Mouse (Mus musculus): ENCODE results near the gene Rufy2.

The Rufy2 gene

GRCm38 (mm10) chr10:62980039-62980954 is at the start of gene Rufy2:
Gene Rufy2, plus strand, starts transcription at chr10:62980223.
- DNase-seq (ENCODE audit: low read depth in 2 of 2, low spot score in 2 of 2): peak; percentile 76 to 81

- DNase-seq (ENCODE audit: low read depth in 2 of 2, low spot score in 2 of 2): no peak
Measured at GRCm38 (mm10) chr10:62932381-62932780, 47.6 kb upstream of the Rufy2 start.

- no peak for DNase-seq (ENCODE audit: low read depth in 2 of 2, low spot score in 2 of 2)
Measured at GRCm38 (mm10) chr10:62944975-62945580, 34.9 kb upstream of the Rufy2 start.

- peak; percentile 54 to 57 for DNase-seq (ENCODE audit: low read depth in 2 of 2, low spot score in 2 of 2)
Measured at GRCm38 (mm10) chr10:62946738-62947471, 33.1 kb upstream of the Rufy2 start, which contains the start of gene Dna2. Gene Dna2, plus strand, starts transcription at chr10:62947026.

GRCm38 (mm10) chr10:62948551-62948950 is 31.5 kb upstream of the Rufy2 start:
- DNase-seq (ENCODE audit: low read depth in 2 of 2, low spot score in 2 of 2): no peak

GRCm38 (mm10) chr10:62963956-62964355 is 16.1 kb upstream of the Rufy2 start:
- DNase-seq (ENCODE audit: low read depth in 2 of 2, low spot score in 2 of 2): no peak

GRCm38 (mm10) chr10:62965796-62966195 is 14.2 kb upstream of the Rufy2 start:
- no peak for DNase-seq (ENCODE audit: low read depth in 2 of 2, low spot score in 2 of 2)

GRCm38 (mm10) chr10:62966291-62966690 is 13.7 kb upstream of the Rufy2 start:
- DNase-seq (ENCODE audit: low read depth in 2 of 2, low spot score in 2 of 2): no peak

- no peak for DNase-seq (ENCODE audit: low read depth in 2 of 2, low spot score in 2 of 2)
Measured at GRCm38 (mm10) chr10:62971821-62972220, 8.2 kb upstream of the Rufy2 start.

GRCm38 (mm10) chr10:62979667-62980038 is 370 bp upstream of the Rufy2 start:
- DNase-seq (ENCODE audit: low read depth in 2 of 2, low spot score in 2 of 2): no peak

GRCm38 (mm10) chr10:62984072-62984471 is 4.0 kb downstream of the Rufy2 start:
- DNase-seq (ENCODE audit: low read depth in 2 of 2, low spot score in 2 of 2): peak; percentile 49 to 61

GRCm38 (mm10) chr10:62984495-62984894 is 4.5 kb downstream of the Rufy2 start:
- DNase-seq (ENCODE audit: low read depth in 2 of 2, low spot score in 2 of 2): no peak

GRCm38 (mm10) chr10:62987341-62987740 is 7.3 kb downstream of the Rufy2 start:
- peak; percentile 28 to 52 for DNase-seq (ENCODE audit: low read depth in 2 of 2, low spot score in 2 of 2)

- DNase-seq (ENCODE audit: low read depth in 2 of 2, low spot score in 2 of 2): no peak
Measured at GRCm38 (mm10) chr10:62990636-62991035, 10.6 kb downstream of the Rufy2 start.

GRCm38 (mm10) chr10:62993991-62994390 is 14.0 kb downstream of the Rufy2 start:
- no peak for DNase-seq (ENCODE audit: low read depth in 2 of 2, low spot score in 2 of 2)

- no peak for DNase-seq (ENCODE audit: low read depth in 2 of 2, low spot score in 2 of 2)
Measured at GRCm38 (mm10) chr10:63000584-63000983, 20.6 kb downstream of the Rufy2 start.

- DNase-seq (ENCODE audit: low read depth in 2 of 2, low spot score in 2 of 2): no peak
Measured at GRCm38 (mm10) chr10:63003252-63003651, 23.2 kb downstream of the Rufy2 start.

- no peak for DNase-seq (ENCODE audit: low read depth in 2 of 2, low spot score in 2 of 2)
Measured at GRCm38 (mm10) chr10:63004556-63004955, 24.5 kb downstream of the Rufy2 start.

- DNase-seq (ENCODE audit: low read depth in 2 of 2, low spot score in 2 of 2): no peak
Measured at GRCm38 (mm10) chr10:63008193-63008592, 28.2 kb downstream of the Rufy2 start.

GRCm38 (mm10) chr10:63010268-63010667 is 30.2 kb downstream of the Rufy2 start:
- no peak for DNase-seq (ENCODE audit: low read depth in 2 of 2, low spot score in 2 of 2)

GRCm38 (mm10) chr10:63011556-63011955 is 31.5 kb downstream of the Rufy2 start:
- no peak for DNase-seq (ENCODE audit: low read depth in 2 of 2, low spot score in 2 of 2)

- DNase-seq (ENCODE audit: low read depth in 2 of 2, low spot score in 2 of 2): no peak
Measured at GRCm38 (mm10) chr10:63013476-63013875, 33.5 kb downstream of the Rufy2 start.

Data from CD8-positive naive resting alpha-beta T cell, adult 2 months (primary cell).